Mouse (Mus musculus): ENCODE measurements around the gene Amn.

DNA sequence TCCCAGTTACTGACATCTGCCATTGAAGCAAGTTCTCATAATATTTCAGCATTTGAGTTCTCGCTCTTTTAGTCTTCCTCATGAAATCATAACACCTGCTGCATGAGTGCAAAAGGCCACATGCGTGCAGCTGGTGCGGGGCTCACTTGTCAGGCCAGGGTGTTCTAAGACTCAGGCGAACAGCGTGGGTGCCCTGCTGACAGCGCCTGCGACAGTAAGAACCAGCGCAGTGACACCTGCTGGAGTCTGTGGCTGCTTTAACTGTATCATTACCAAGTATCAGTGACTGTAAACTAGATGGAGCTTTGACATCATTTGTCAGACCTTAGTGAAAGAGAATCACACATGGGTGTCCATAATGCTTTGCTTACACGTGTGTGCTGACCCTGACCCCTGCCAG lies 19.7 kb upstream of the Amn start:
- TF ChIP-seq POLR2A (IDR thresholded peaks at IDR 0.05; ENCODE audit: low read depth, low read length) = no peak
- TF ChIP-seq CTCF (conservative IDR thresholded peaks at IDR 0.05; ENCODE audit: insufficient read depth, insufficient read length, low read depth, low read length) = no peak
